Mouse (Mus musculus) lung, postnatal 0 days (tissue): Measurements from ENCODE around the gene Glis1.

Experiments used
- CTCF ChIP-seq: IDR thresholded peaks from 2 replicates; pipeline ENCODE4 v1.5.1; 2016; ENCODE audit warnings: antibody characterized with exemption, mild to moderate bottlenecking
- EP300 ChIP-seq: IDR thresholded peaks from 2 replicates; pipeline ENCODE4 v1.6.1; 2016; ENCODE audit warnings: antibody characterized with exemption, mild to moderate bottlenecking, control low read depth

GRCm38 (mm10) chr4:107660649-107661048, 226.3 kb downstream of the Glis1 start:
- no peak for TF ChIP-seq CTCF
- TF ChIP-seq EP300 = no peak
